Mouse (Mus musculus) lung, embryonic 15.5 days (tissue): ENCODE data around the gene Gsk3b. TPM values are rescaled to one million over a fixed set of nuclear protein-coding genes. Genes with fewer than 3 reads are reported as not detected.

Source experiments
- ATAC-seq: fragments of 200-750 bp; cut with Nextera tagmentation; 2 replicates; pipeline ENCODE4 v1.8.0; 2017; ENCODE audit warnings: moderate number of reproducible peaks, borderline replicate concordance; ENCODE audit not compliant: low FRiP score, low TSS enrichment; ENCODE audit errors: extremely low read depth
- H3K27ac ChIP-seq: fragments of 300-500 bp; sonication (generic); 2 replicates; pipeline ENCODE4 v1.5.1; 2015; ENCODE audit warnings: moderate library complexity, mild to moderate bottlenecking, inconsistent platforms
- H3K27me3 ChIP-seq: fragments of 300-500 bp; sonication (generic); 2 replicates; pipeline ENCODE4 v1.6.1; 2015; ENCODE audit warnings: inconsistent platforms
- H3K36me3 ChIP-seq: fragments of 300-500 bp; sonication (generic); 2 replicates; pipeline ENCODE4 v1.6.1; 2015; ENCODE audit warnings: inconsistent platforms
- H3K4me1 ChIP-seq: fragments of 300-500 bp; sonication (generic); 2 replicates; pipeline ENCODE4 v1.6.1; 2015; ENCODE audit warnings: inconsistent platforms
- H3K4me2 ChIP-seq: fragments of 300-500 bp; sonication (generic); 2 replicates; pipeline ENCODE4 v1.6.1; 2015; ENCODE audit warnings: inconsistent platforms, mild to moderate bottlenecking, moderate library complexity
- H3K4me3 ChIP-seq: fragments of 300-500 bp; sonication (generic); 2 replicates; pipeline ENCODE4 v1.5.1; 2015; ENCODE audit warnings: mild to moderate bottlenecking, inconsistent platforms
- H3K9ac ChIP-seq: fragments of 300-500 bp; sonication (generic); 2 replicates; pipeline ENCODE4 v1.6.1; 2015; ENCODE audit warnings: inconsistent platforms
- H3K9me3 ChIP-seq: fragments of 300-500 bp; sonication (generic); 2 replicates; pipeline ENCODE4 v1.6.1; 2016; ENCODE audit warnings: inconsistent platforms
- WGBS: fragments of 180-500 bp; shearing (Covaris S2); methylation state at CpG from one replicate; pipeline ENCODE4 v1.1.7; 2015; 5-methylcytosine and 5-hydroxymethylcytosine counted together
- polyA plus RNA-seq: library from polyadenylated mRNA; unstranded; fragments of >200 nt; fragmentation: Nextera tagmentation; extraction: Ambion mirVana; gene quantifications from 2 replicates; pipeline ENCODE4 v1.2.1, GENCODE M21; 2015

Gsk3b gene
- polyA plus RNA-seq, 1 experiment from 2014 or later = 52.7 TPM

- Histone ChIP-seq H3K4me3 (no peak overlapping the region), H3K9me3 (no peaks in the 10 kb centered on the region), H3K27me3 (no peaks in the 10 kb centered on the region), H3K4me1 (no peaks in the 10 kb centered on the region), H3K9ac (no peak overlapping the region), H3K27ac (no peak overlapping the region), H3K4me2 (no peak overlapping the region), H3K36me3 (0 out of 2 replicates have a peak, but pooled peaks cover 9% of the 10 kb centered on the region)
- 75% methylated on average over 4 of the region's 4 CpGs for WGBS
- no peak for ATAC-seq
These were observed 56.1 kb downstream of the Gsk3b start for GRCm38 (mm10) chr16:38144898-38145297.

- H3K4me2 ChIP-seq = no peak overlapping the region
- no peaks in the 10 kb centered on the region for H3K4me1 ChIP-seq
These were observed 61.8 kb downstream of the Gsk3b start for GRCm38 (mm10) chr16:38150555-38150954.

GRCm38 (mm10) chr16:38157854-38158622, 69.2 kb downstream of the Gsk3b start:
- Histone ChIP-seq H3K36me3 (no peaks in the 10 kb centered on the region), H3K9ac (no peak overlapping the region)
- no peak for ATAC-seq

More at GRCm38 (mm10) chr16:38150555-38150954, 61.8 kb downstream of the Gsk3b start:
- Histone ChIP-seq H3K4me3 (no peak overlapping the region), H3K27ac (no peak overlapping the region), H3K9me3 (no peaks in the 10 kb centered on the region), H3K27me3 (no peaks in the 10 kb centered on the region), H3K36me3 (0 out of 2 replicates have a peak, but pooled peaks cover 4% of the 10 kb centered on the region), H3K9ac (no peak overlapping the region)
- ATAC-seq = no peak

GRCm38 (mm10) chr16:38162019-38162418, 73.2 kb downstream of the Gsk3b start:
- Histone ChIP-seq H3K4me2 (no peak overlapping the region), H3K36me3 (no peaks in the 10 kb centered on the region; the same call in 1 of the 2 replicates), H3K27me3 (no peaks in the 10 kb centered on the region), H3K9me3 (no peaks in the 10 kb centered on the region), H3K4me3 (no peak overlapping the region), H3K4me1 (no peaks in the 10 kb centered on the region), H3K9ac (no peak overlapping the region), H3K27ac (no peak overlapping the region)
- no peak for ATAC-seq
- 73% methylated on average over 3 of the region's 3 CpGs for WGBS

More at GRCm38 (mm10) chr16:38157854-38158622, 69.2 kb downstream of the Gsk3b start:
- Histone ChIP-seq H3K27ac (no peak overlapping the region), H3K27me3 (no peaks in the 10 kb centered on the region), H3K4me1 (no peaks in the 10 kb centered on the region), H3K4me2 (no peak overlapping the region), H3K9me3 (no peaks in the 10 kb centered on the region), H3K4me3 (no peak overlapping the region)
- 91% methylated on average over 7 of the region's 7 CpGs for WGBS

- WGBS = 93% methylated on average over 7 of the region's 7 CpGs
- no peaks in the 10 kb centered on the region; the same call in 1 of the 2 replicates for H3K36me3 ChIP-seq
- no peak for ATAC-seq
- no peaks in the 10 kb centered on the region for H3K27me3 ChIP-seq
- H3K4me3 ChIP-seq = no peak overlapping the region
- H3K9ac ChIP-seq = no peak overlapping the region
- H3K4me2 ChIP-seq = no peak overlapping the region
- H3K4me1 ChIP-seq = no peaks in the 10 kb centered on the region
- no peak overlapping the region for H3K27ac ChIP-seq
- no peaks in the 10 kb centered on the region for H3K9me3 ChIP-seq
These were observed 76.2 kb downstream of the Gsk3b start for GRCm38 (mm10) chr16:38164811-38165591.

- WGBS = 93% methylated on average over 5 of the region's 5 CpGs
- H3K9me3 ChIP-seq = no peaks in the 10 kb centered on the region
- H3K9ac ChIP-seq = no peak overlapping the region
- H3K27ac ChIP-seq = no peak overlapping the region
- H3K36me3 ChIP-seq = peaks cover 13% of the 10 kb centered on the region
- H3K4me1 ChIP-seq = no peaks in the 10 kb centered on the region
- no peaks in the 10 kb centered on the region for H3K27me3 ChIP-seq
- ATAC-seq = no peak
- no peak overlapping the region for H3K4me2 ChIP-seq
- H3K4me3 ChIP-seq = no peak overlapping the region
These were observed 80.2 kb downstream of the Gsk3b start for GRCm38 (mm10) chr16:38168971-38169370.

- H3K4me2 ChIP-seq = no peak overlapping the region
- peaks cover 7% of the 10 kb centered on the region; the same call in 1 of the 2 replicates for H3K36me3 ChIP-seq
- WGBS = 76% methylated on average over 4 of the region's 4 CpGs
- no peak overlapping the region for H3K4me3 ChIP-seq
- H3K27ac ChIP-seq = no peak overlapping the region
- H3K27me3 ChIP-seq = no peaks in the 10 kb centered on the region
- H3K9me3 ChIP-seq = no peaks in the 10 kb centered on the region
- ATAC-seq = no peak
- no peaks in the 10 kb centered on the region for H3K4me1 ChIP-seq
- H3K9ac ChIP-seq = no peak overlapping the region
These were observed 90.3 kb downstream of the Gsk3b start for GRCm38 (mm10) chr16:38179150-38179549.

GRCm38 (mm10) chr16:38181421-38181820, 92.6 kb downstream of the Gsk3b start:
- no peak overlapping the region for H3K4me3 ChIP-seq
- 88% methylated on average over 8 of the region's 8 CpGs for WGBS
- H3K27me3 ChIP-seq = no peaks in the 10 kb centered on the region
- no peak overlapping the region for H3K9ac ChIP-seq
- ATAC-seq = no peak
- no peaks in the 10 kb centered on the region for H3K9me3 ChIP-seq
- peaks cover 15% of the 10 kb centered on the region for H3K36me3 ChIP-seq
- H3K27ac ChIP-seq = no peak overlapping the region
- no peaks in the 10 kb centered on the region for H3K4me1 ChIP-seq
- no peak overlapping the region for H3K4me2 ChIP-seq

- Histone ChIP-seq H3K4me3 (no peak overlapping the region), H3K4me2 (no peak overlapping the region), H3K9me3 (no peaks in the 10 kb centered on the region), H3K36me3 (peaks cover 23% of the 10 kb centered on the region), H3K27ac (no peak overlapping the region), H3K9ac (no peak overlapping the region), H3K4me1 (no peaks in the 10 kb centered on the region), H3K27me3 (no peaks in the 10 kb centered on the region)
- 63% methylated on average over 8 of the region's 8 CpGs for WGBS
- ATAC-seq = no peak
These were observed 96.0 kb downstream of the Gsk3b start for GRCm38 (mm10) chr16:38184657-38185269.

GRCm38 (mm10) chr16:38189952-38190351, 101.2 kb downstream of the Gsk3b start:
- Histone ChIP-seq H3K4me3 (no peak overlapping the region), H3K9ac (no peak overlapping the region), H3K27ac (no peak overlapping the region), H3K4me2 (no peak overlapping the region), H3K36me3 (peaks cover 42% of the 10 kb centered on the region), H3K27me3 (no peaks in the 10 kb centered on the region), H3K4me1 (no peaks in the 10 kb centered on the region), H3K9me3 (no peaks in the 10 kb centered on the region)
- 84% methylated on average over 4 of the region's 4 CpGs for WGBS
- no peak for ATAC-seq

- Histone ChIP-seq H3K9ac (no peak overlapping the region), H3K4me2 (no peak overlapping the region), H3K9me3 (no peaks in the 10 kb centered on the region), H3K4me3 (no peak overlapping the region), H3K36me3 (peaks cover 42% of the 10 kb centered on the region), H3K27ac (no peak overlapping the region), H3K27me3 (no peaks in the 10 kb centered on the region), H3K4me1 (no peaks in the 10 kb centered on the region)
- ATAC-seq = no peak
- WGBS = 72% methylated on average over 3 of the region's 3 CpGs
These were observed 101.7 kb downstream of the Gsk3b start for GRCm38 (mm10) chr16:38190531-38190930.

- 79% methylated on average over 6 of the region's 6 CpGs for WGBS
- no peak overlapping the region for H3K4me2 ChIP-seq
- H3K27me3 ChIP-seq = no peaks in the 10 kb centered on the region
- H3K9me3 ChIP-seq = no peaks in the 10 kb centered on the region
- ATAC-seq = no peak
- no peak overlapping the region for H3K4me3 ChIP-seq
- no peaks in the 10 kb centered on the region for H3K4me1 ChIP-seq
- no peak overlapping the region for H3K9ac ChIP-seq
- peaks cover 45% of the 10 kb centered on the region for H3K36me3 ChIP-seq
- no peak overlapping the region for H3K27ac ChIP-seq
These were observed 102.7 kb downstream of the Gsk3b start for GRCm38 (mm10) chr16:38191460-38191859.
